Mouse (Mus musculus) thymus, postnatal 14 days (tissue): ENCODE results near the gene Igf2bp3.

ENCODE experiments used
- DNase-seq: peaks from one replicate; pipeline ENCODE4 v3.0.0; 2021

The Igf2bp3 gene

GRCm38 (mm10) chr6:49217581-49218274 lies 3.0 kb upstream of the Igf2bp3 start:
- DNase-seq: peak; percentile 98

- DNase-seq: no peak
Observed at GRCm38 (mm10) chr6:49216811-49217542, 2.2 kb upstream of the Igf2bp3 start.

DNA sequence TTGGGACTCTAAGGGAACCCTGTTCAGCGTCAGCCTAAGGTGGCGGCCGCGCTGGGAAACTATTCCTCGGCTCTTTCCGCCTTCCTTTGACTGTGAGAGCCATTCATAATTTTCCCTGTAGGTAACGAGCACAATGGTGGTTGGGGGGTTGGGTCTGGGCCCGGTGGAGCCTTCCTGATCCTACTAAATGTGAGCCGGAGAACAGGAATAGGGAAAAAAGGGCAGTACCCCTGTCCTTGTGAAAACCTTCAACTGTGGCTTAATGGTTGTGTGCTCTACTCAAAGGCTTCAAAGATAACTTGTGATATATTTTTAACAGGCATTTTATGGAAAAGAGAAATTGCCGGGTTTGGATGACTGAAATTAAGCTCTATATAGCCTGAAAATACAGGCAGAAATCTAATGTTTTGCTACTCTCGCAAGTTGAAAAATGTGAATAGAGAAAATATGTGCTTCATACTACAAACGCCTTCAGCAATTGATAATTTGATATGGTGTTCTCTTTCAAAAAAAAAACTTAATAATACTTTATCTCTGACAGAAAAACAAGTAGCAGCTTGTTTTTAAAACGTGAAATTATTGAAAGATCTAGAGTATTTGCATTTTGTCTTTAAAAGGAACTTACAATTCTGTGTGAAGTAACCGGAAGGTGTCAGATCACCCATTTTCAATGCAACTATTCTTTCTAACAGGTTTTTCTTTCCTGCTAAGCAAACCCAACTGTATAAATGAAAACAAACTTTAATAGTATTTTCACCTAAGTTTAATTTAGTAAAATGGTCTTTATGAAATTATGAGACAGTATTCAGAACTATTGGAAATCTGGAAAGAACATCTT lies 1.2 kb upstream of the Igf2bp3 start:
- no peak for DNase-seq

DNA sequence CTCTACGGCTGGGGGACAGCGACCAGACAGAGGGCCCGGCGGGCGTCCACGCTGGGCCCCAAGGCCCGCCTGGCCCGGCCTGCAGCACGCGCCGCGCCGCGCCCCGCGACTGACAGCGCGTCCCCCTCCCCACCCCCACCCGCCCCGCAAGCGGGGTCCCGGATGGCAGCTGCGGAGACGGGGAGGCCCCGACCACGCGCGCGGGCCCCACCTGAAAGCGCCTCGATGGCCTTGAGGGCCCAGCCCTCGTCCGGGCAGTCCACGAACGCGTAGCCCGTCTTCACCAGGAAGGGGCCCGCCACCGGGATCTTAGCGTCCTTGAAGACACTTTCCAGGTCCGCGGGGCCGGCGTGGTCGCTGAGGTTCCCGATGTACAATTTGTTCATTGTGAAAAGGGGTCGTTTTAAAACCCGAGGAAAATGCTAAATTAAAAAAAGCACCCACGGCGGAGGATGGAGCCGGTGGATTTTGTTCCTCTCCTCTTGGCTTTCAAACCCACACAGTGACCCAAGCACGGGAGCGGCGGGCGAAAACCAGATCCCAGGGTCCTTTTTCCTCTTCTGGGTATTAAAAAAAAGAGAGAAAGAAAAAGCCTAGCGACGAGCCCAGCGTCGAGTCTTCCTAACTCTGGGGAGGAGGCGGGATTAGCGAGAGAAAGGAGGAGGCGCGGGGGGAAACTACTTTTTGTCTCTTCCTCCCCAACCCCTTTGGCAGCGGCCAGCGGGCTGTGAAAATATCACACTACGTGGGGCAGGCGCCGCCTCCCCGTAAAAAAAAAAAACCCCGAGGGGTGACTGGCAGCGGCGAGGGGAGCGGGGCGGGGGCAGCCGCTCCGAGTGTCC lies 450 bp downstream of the Igf2bp3 start:
- DNase-seq: peak; percentile 84

DNA sequence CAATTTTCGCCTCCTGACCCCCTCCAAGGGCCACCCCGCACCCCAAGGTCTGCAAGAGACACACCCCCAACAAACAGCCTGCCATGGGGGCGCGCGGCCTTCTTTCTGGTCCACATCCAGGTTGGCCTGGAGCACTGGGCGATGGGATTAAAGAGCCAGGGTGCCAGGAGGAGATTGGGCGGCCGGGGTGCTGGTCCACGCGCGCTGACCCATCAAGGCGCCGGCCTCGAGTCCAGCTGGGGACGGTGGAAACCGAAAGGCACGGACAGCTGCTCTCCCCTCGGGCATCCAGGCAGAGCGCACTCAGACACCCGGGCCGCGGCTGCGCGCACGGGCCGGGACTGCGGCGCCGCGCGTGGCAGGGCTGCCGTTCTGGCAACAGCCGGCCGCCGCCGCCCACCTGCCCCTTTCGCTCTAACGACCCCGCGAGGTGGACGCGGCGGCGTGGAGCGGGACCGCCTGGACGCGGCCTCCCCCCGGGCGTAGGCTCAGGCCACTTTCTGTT lies 1.1 kb downstream of the Igf2bp3 start:
- peak; percentile 58 for DNase-seq

GRCm38 (mm10) chr6:49212931-49213580 lies 1.7 kb downstream of the Igf2bp3 start:
- DNase-seq: peak; percentile 41

DNA sequence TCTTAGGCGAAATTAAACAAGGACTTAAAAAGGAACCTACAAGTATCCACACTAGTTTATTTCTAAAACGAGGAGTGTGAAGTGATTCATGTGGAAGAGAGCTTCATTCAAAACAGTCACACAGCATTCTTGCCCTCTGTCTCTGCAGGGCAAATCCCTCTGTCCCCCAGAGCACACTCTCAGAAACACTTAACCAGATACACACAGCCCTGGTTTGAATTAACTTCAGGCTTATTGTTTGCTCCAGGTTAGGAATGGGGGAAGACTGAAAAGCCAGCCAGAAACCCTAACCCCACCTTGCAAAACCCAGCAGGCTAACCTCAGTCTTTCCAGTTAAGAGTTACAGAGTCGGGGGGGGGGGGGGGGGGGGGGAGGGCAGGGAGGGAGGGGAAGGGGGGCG lies 2.6 kb downstream of the Igf2bp3 start:
- no peak for DNase-seq

DNA sequence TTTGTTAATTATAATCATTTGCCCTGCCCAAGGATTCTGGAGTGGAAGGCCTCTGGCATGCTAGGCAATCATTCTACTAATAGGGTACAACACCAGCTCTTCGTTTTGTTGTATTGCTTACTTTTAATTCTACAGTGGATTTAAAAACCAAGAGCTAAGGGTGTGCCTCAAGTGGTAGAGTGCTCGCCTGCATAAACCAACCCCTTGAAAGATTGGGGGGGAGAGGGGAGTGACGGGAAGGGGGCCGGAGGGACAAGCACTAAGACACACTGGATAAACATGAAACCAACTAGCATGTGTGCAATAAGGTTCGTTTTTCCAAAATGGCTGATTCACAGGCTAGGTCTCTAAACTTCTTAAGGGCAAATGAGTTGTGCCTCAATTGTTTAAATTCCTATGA lies 3.2 kb downstream of the Igf2bp3 start:
- no peak for DNase-seq

GRCm38 (mm10) chr6:49209881-49210854 lies 4.6 kb downstream of the Igf2bp3 start:
- DNase-seq: peak; percentile 25

DNA sequence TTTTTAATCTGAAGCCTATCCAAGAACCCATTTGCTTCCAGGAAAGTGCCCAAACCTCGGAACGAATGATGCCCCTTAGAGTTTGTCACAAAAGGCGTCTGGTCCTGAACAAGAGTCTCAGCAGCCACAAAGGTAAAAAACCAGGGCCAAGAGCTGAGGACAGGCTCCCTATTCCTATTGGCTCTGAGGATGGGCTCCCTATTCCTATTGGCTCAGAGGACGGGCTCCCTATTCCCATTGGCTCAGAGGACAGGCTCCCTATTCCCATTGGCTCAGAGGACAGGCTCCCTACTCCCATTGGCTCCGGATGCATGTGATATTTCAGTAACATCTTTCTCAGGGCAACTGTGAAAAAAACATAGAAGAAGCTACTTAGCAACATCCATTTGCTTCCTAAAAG lies 5.8 kb downstream of the Igf2bp3 start:
- peak; percentile 59 for DNase-seq

DNA sequence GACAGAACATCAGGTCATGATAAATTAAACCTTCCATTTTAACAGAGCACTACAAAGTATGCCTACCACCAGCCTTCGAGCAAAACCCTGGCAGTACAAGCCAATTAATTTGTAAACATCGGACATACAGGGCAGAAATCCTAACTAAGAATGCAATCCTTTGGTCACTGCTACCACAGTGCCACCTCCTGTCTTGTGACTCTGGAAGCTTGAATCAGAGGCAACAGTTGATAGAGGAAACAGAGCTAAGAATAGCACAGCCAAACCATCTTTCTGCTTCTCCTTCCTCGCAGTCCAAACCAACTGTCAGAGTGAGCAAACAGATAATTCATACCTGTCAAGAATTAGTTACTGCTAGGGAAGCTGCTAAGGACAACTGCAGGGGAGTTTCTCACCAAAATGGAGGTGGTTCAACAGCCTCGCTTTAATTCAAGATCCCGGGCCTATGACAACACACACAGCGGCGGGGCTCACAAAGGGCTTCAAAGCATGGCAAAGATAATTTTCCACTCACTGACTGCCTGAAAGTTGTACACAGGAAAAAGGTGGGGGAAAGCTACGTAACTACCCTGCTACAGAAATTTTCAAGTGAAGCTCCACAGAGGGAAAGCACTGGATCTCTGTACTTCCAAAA lies 6.3 kb downstream of the Igf2bp3 start:
- peak; percentile 73 for DNase-seq

GRCm38 (mm10) chr6:49206416-49206815 lies 8.3 kb downstream of the Igf2bp3 start:
- no peak for DNase-seq

- DNase-seq: no peak
Observed at GRCm38 (mm10) chr6:49195188-49195587, 19.6 kb downstream of the Igf2bp3 start.

- DNase-seq: no peak
Observed at GRCm38 (mm10) chr6:49194536-49194935, 20.2 kb downstream of the Igf2bp3 start.

DNA sequence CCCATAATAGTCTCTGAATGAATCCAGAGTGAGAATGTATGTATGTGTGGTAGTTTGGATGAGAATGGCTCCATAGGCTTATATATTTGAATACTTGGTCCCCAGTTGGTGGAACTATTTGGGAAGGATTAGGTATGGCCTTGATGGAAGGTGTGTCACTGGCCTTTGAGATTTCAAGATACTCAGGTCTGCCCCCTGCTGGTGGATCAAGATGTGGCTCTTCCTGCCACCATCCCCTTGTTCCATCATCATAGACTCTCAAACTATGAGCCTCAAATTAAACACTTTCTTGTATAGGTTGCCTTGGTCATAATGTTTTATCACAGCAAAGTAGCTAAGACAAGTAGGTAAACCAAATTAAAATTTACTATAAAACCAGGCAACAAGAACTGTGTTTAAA lies 25.4 kb downstream of the Igf2bp3 start:
- DNase-seq: peak; percentile 40

DNA sequence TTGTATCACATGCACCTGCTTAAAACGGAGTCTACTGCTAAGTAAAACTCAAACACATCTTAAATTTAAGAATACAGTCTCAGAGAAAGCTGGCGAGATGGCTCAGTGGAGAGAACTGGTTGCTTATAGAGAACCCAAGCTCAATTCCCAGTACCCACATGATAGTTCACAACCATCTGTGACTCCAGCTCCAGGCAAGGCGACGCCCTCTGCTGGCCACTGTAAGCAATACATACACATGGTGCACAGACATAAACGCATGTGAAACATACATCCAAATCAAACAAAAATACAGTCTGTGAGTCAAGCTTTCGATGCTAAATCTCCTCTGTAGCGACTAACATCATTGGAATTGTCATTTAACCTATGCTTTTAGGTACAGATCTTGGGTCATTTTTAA lies 27.5 kb downstream of the Igf2bp3 start:
- peak; percentile 28 for DNase-seq

DNA sequence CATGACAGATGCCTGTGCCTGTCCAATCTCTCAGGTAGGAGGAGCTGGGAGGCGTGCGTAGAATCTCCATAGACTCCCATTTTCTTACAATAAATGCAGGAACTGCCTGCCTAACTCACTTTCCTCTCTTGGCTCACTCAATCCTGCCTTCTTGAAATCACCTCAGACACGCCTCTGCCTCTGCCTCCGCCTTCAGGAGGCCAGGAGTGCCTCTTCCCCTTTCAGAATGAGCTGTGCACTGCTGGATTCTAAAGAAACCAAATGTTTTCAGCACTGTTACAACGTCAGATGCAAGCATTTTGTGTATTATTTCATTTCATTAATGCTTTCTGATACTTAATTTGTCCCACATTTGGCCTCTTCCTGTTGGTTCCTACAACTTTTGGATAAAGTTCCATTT lies 38.7 kb downstream of the Igf2bp3 start:
- no peak for DNase-seq

GRCm38 (mm10) chr6:49174616-49175015 lies 40.1 kb downstream of the Igf2bp3 start:
- DNase-seq: no peak

GRCm38 (mm10) chr6:49173674-49174073 lies 41.1 kb downstream of the Igf2bp3 start:
- DNase-seq: no peak

DNA sequence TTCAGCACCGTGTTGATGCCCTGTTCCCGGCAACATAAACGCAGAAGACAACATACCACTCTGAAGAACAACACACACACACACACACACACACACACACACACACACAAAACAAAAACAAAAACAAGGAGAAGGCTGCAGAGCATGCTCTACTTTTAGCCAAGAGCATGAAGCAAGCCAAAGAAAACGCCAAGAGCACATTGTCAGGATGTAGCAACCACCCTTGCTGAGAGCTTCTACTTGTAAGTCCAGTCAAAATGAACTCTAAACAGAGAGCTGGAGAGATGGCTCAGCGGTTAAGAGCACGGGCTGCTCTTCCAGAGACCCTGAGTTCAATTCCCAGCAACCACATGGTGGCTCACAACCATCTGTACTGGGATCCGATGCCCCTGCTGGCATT lies 41.5 kb downstream of the Igf2bp3 start:
- no peak for DNase-seq
